Mouse (Mus musculus) forebrain, embryonic 14.5 days (tissue): ENCODE measurements around the gene Gabrb3. TPM values are rescaled to one million over a fixed set of nuclear protein-coding genes. Genes with fewer than 3 reads are reported as not detected.
A peak's percentile ranks its signal among the peaks of the same experiment; 100 is the strongest.

Experiments used
- ATAC-seq: fragments of 200-750 bp; cut with Nextera tagmentation; 2 replicates; pipeline ENCODE4 v1.8.0; 2017; ENCODE audit warnings: mild to moderate bottlenecking, moderate library complexity
- DNase-seq: peaks from one replicate; pipeline ENCODE4 v3.0.0-alpha.2; 2015; ENCODE audit warnings: low spot score
- H3K27ac ChIP-seq: fragments of 300-500 bp; sonication (generic); 2 replicates; pipeline ENCODE4 v1.5.1; 2014; ENCODE audit warnings: low read depth, mild to moderate bottlenecking, control low read depth, low read length, moderate library complexity
- H3K27me3 ChIP-seq: fragments of 300-500 bp; sonication (generic); replicated peaks from 2 replicates; pipeline ENCODE4 v1.6.1; 2014; ENCODE audit warnings: low read length, control low read depth, mixed read lengths; ENCODE audit not compliant: control insufficient read depth, insufficient read depth
- H3K36me3 ChIP-seq: fragments of 300-500 bp; sonication (generic); 2 replicates; pipeline ENCODE4 v1.6.1; 2014; ENCODE audit warnings: low read length, control low read depth; ENCODE audit not compliant: control insufficient read depth, insufficient read depth
- H3K4me1 ChIP-seq: fragments of 300-500 bp; sonication (generic); 2 replicates; pipeline ENCODE4 v1.6.1; 2014; ENCODE audit warnings: antibody characterized with exemption, low read length, control low read depth; ENCODE audit not compliant: control insufficient read depth, insufficient read depth
- H3K4me2 ChIP-seq: fragments of 300-500 bp; sonication (generic); 2 replicates; pipeline ENCODE4 v1.6.1; 2014; ENCODE audit warnings: mild to moderate bottlenecking, control low read depth, low read length
- H3K4me3 ChIP-seq: fragments of 300-500 bp; sonication (generic); 2 replicates; pipeline ENCODE4 v1.5.1; 2014; ENCODE audit warnings: low read depth, low read length, control low read depth
- H3K9ac ChIP-seq: fragments of 300-500 bp; sonication (generic); 2 replicates; pipeline ENCODE4 v1.6.1; 2014; ENCODE audit warnings: mild to moderate bottlenecking, low read length, control low read depth, moderate library complexity
- H3K9me3 ChIP-seq: fragments of 300-500 bp; sonication (generic); replicated peaks from 2 replicates; pipeline ENCODE4 v1.6.1; 2016; ENCODE audit warnings: low read length, control low read depth, mixed read lengths; ENCODE audit not compliant: control insufficient read depth
- WGBS: fragments of 180-500 bp; shearing (Covaris S2); extraction: QIAGEN DNeasy Blood & Tissue Kit; methylation state at CpG from one replicate; pipeline ENCODE4 v1.1.7; 2014; 5-methylcytosine and 5-hydroxymethylcytosine counted together
- polyA plus RNA-seq: library from polyadenylated mRNA; unstranded; fragments of >200 nt; fragmentation: Nextera tagmentation; extraction: Ambion mirVana; gene quantifications from 2 replicates; pipeline ENCODE4 v1.2.1, GENCODE M21; 2014

The Gabrb3 gene
- polyA plus RNA-seq, 1 experiment from 2014 or later: 32.7 TPM

DNA sequence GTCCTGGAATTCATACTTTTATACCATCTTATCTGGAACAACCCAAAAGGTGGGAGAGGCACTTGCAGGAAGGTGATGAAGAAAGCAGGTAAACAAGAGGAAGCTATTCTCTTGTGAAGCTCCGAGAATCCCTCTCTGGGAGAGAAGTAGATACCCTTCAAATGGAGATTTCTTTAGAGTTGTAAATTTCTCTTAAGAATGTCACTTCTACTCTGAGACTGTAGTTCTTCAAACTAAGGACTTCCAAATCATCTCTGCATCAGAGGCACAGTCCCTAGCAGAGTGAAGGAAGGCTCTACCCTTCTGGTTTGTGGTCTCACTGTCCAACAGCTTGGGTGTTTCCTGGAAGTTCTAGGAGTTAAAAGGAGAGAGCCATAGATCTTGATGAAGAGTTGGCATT, 221.3 kb downstream of the Gabrb3 start:
- Histone ChIP-seq H3K4me3 (no peak overlapping the region), H3K9ac (no peak overlapping the region), H3K27me3 (no peaks in the 10 kb centered on the region), H3K9me3 (no peaks in the 10 kb centered on the region), H3K27ac (no peak overlapping the region), H3K4me1 (no peaks in the 10 kb centered on the region), H3K36me3 (no peaks in the 10 kb centered on the region), H3K4me2 (no peak overlapping the region)
- WGBS: 66% methylated on average over 1 of the region's 1 CpGs
- no peak for DNase-seq
- ATAC-seq: no peak

DNA sequence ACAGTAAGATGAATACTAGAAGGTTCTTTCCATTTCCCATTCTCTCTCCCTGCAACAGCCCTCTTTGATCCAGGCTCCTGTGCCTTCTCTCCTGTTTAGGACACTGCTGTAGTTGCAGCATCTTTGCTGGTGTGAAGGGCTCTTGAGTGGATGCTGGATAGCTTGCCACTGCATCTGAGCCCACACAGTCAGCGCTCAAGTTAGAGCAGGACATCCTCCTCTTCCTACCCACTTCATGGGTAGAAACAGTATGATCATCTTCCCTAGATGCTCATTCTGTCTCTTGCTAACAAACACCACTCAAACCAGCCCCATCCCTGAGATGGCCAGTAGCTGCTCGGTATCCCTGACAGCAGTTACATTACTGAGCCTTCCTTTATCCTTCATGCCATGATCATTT, 227.9 kb downstream of the Gabrb3 start:
- no peak overlapping the region for H3K9ac ChIP-seq
- no peaks in the 10 kb centered on the region for H3K9me3 ChIP-seq
- no peak overlapping the region for H3K4me2 ChIP-seq
- H3K27ac ChIP-seq: no peak overlapping the region
- H3K4me1 ChIP-seq: no peaks in the 10 kb centered on the region
- H3K27me3 ChIP-seq: no peaks in the 10 kb centered on the region
- DNase-seq (no peak), ATAC-seq (no peak)
- WGBS: 95% methylated on average over 2 of the region's 2 CpGs
- H3K4me3 ChIP-seq: no peak overlapping the region
- no peaks in the 10 kb centered on the region for H3K36me3 ChIP-seq

DNA sequence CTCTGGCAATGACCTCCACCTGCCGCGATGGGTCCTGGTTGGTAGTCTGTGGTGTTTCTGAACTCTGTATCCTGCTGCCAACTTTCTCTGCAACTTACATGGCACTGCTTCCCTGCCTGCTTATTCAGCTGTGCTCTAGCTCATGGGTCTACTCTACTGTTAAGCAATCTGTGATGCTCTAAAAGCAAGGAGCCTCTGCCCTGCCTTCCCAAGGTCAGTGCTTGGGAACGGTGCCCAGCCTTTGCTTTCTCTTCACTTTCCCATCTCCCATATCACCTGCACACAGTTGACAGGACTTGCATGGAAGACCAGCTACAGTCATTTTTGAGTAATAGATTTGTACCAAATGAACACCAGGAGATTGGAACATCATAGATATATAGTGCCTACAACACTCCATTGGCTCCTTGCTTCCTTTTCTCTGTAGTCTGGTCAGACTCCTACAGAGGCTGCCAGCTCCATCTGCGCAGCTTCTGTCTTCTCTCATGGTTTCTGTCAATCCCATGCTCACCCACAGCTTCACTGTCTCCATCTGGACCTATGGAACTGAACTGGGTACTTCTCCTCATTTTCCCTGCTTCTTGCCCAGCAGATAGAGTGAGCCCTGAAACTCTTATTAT, 228.8 kb downstream of the Gabrb3 start:
- no peak for ATAC-seq
- H3K27ac ChIP-seq: no peak overlapping the region
- no peak overlapping the region for H3K9ac ChIP-seq
- H3K27me3 ChIP-seq: no peaks in the 10 kb centered on the region
- no peak for DNase-seq
- no peaks in the 10 kb centered on the region for H3K36me3 ChIP-seq
- no peaks in the 10 kb centered on the region for H3K9me3 ChIP-seq
- H3K4me1 ChIP-seq: no peaks in the 10 kb centered on the region
- 95% methylated on average over 4 of the region's 4 CpGs for WGBS
- no peak overlapping the region for H3K4me3 ChIP-seq
- H3K4me2 ChIP-seq: no peak overlapping the region

DNA sequence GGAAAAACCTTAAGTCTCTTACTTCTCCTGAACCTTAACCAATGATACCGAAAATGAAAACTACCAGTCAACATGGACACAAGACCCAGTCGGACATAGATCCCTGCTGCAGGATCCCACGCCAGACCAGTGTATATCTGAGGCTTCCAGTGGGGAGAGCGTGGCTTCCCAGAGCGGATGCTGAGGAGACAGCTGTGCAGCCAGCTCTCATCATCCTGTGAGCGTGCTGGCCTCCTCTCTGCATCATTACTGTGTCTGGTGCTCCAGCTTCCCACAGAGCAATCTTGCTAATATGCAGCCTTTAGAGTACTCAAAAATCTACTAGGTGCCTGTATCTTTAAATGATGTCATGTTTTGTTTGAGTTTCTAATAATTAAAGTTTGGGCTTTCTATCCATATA, 257.9 kb downstream of the Gabrb3 start:
- H3K4me3 ChIP-seq: no peak overlapping the region
- no peak overlapping the region for H3K9ac ChIP-seq
- H3K4me1 ChIP-seq: no peaks in the 10 kb centered on the region
- H3K27ac ChIP-seq: no peak overlapping the region
- 83% methylated on average over 6 of the region's 6 CpGs for WGBS
- H3K9me3 ChIP-seq: no peaks in the 10 kb centered on the region
- no peaks in the 10 kb centered on the region for H3K36me3 ChIP-seq
- DNase-seq (peak; percentile 13), ATAC-seq (no peak)
- no peaks in the 10 kb centered on the region for H3K27me3 ChIP-seq
- no peak overlapping the region for H3K4me2 ChIP-seq

DNA sequence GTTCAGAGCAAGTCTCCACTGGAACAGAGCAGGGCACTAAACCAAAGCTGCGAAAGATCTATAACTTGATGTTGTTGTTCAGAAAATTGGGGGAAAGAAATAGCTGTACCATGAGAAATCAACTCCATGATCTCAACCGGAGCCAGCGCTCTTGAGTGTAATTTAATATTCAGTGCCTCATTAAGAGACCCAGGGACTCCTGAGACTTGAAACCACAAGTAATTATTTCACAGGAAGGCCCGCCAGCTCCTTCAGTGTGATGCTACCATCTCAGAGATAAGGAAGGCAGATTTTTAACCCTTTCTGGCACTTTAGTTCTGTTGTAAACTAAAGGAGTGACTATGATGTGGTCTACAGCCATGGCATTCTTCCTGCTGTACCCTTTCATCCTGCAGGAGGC, 270.3 kb downstream of the Gabrb3 start:
- H3K27me3 ChIP-seq: no peaks in the 10 kb centered on the region
- no peak for ATAC-seq
- H3K9me3 ChIP-seq: no peaks in the 10 kb centered on the region
- no peaks in the 10 kb centered on the region for H3K36me3 ChIP-seq
- H3K27ac ChIP-seq: no peak overlapping the region
- no peak for DNase-seq
- H3K4me3 ChIP-seq: no peak overlapping the region
- WGBS: 86% methylated on average over 4 of the region's 4 CpGs
- no peaks in the 10 kb centered on the region for H3K4me1 ChIP-seq
- H3K9ac ChIP-seq: no peak overlapping the region
- H3K4me2 ChIP-seq: no peak overlapping the region

DNA sequence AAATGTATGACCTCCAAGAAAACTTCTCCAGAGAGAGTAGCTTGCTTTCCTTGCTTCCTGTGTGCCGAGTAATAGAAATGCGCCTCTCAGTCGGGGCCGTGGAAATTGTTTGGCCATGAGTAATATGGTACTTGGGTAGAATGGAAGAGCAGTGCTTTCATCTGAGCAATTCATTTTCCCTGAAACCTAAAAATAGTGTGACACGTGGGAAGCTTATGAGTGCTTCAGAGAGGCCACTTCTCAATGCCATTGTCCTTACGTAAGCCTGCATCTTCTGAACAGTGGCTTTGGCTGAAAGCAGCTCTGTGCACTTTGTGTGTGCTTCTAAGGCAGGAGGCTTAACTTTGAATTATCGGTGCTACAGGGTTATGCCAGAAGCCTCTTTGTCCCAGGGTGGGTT, 280.9 kb downstream of the Gabrb3 start:
- H3K27me3 ChIP-seq: no peaks in the 10 kb centered on the region
- H3K4me3 ChIP-seq: no peak overlapping the region
- ATAC-seq: peak; percentile 42; the same call in 1 of the 2 replicates

DNA sequence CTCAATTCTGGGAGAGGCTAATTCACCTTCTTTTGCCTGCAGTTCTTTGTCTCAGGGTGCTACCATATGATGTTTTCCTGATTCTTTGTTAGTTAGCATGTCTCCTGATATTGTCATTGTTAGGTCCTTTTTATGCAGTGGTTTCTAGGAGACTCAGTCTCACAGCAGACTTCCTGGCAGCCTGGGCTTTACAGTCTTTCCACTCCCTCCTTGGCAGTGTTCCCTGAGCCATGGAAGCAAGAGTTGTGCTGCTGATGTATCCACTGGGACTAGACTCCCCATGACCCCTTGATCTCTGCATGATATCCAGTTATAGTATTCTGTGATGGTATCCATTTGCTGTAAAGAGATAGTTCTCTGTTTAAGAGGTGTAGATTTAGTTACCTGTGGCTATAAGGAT, 281.6 kb downstream of the Gabrb3 start:
- no peak overlapping the region for H3K4me2 ChIP-seq
- peak; percentile 47 for DNase-seq
- no peaks in the 10 kb centered on the region; the same call in 1 of the 2 replicates for H3K4me1 ChIP-seq
- no peak overlapping the region for H3K4me3 ChIP-seq
- ATAC-seq: peak; percentile 27; the same call in 1 of the 2 replicates
- no peak overlapping the region for H3K9ac ChIP-seq
- H3K27me3 ChIP-seq: no peaks in the 10 kb centered on the region
- H3K36me3 ChIP-seq: no peaks in the 10 kb centered on the region
- no peak overlapping the region for H3K27ac ChIP-seq
- no peaks in the 10 kb centered on the region for H3K9me3 ChIP-seq

More for the DNA sequence above, 280.9 kb downstream of the Gabrb3 start:
- H3K4me1 ChIP-seq: no peaks in the 10 kb centered on the region; the same call in 1 of the 2 replicates
- H3K9me3 ChIP-seq: no peaks in the 10 kb centered on the region
- H3K4me2 ChIP-seq: no peak overlapping the region
- 72% methylated on average over 7 of the region's 7 CpGs for whole genome bisulfite sequencing
- no peak overlapping the region for H3K9ac ChIP-seq
- peak; percentile 17 for DNase-seq
- no peak overlapping the region; the same call in 1 of the 2 replicates for H3K27ac ChIP-seq
- H3K36me3 ChIP-seq: no peaks in the 10 kb centered on the region

DNA sequence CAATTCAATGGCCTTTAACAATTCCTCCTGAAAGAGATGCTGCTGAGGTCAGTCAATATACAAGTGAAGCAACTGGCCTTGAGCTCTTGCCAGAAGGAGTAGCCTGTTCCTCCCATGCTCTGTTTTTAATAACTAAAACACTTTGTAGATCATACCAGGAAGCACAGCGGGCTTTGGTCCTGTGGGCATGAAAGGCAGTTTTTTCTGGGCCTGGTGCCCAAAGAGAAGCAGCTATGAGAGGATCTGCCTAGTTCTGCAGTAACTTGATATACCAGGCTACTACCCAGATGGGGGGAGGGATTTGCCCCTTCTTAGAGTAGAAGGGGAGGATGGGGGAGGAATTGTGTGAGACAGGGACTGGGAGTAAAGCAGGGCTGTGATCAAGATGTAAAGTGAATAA, 284.1 kb downstream of the Gabrb3 start:
- Histone ChIP-seq H3K9me3 (no peaks in the 10 kb centered on the region), H3K9ac (no peak overlapping the region), H3K4me3 (no peak overlapping the region), H3K27ac (no peak overlapping the region), H3K27me3 (no peaks in the 10 kb centered on the region), H3K4me1 (peaks cover 3% of the 10 kb centered on the region; the same call in 1 of the 2 replicates), H3K36me3 (no peaks in the 10 kb centered on the region), H3K4me2 (no peak overlapping the region)
- ATAC-seq (no peak; the same call in 1 of the 2 replicates), DNase-seq (peak; percentile 57)
- 44% methylated on average over 1 of the region's 1 CpGs for WGBS

DNA sequence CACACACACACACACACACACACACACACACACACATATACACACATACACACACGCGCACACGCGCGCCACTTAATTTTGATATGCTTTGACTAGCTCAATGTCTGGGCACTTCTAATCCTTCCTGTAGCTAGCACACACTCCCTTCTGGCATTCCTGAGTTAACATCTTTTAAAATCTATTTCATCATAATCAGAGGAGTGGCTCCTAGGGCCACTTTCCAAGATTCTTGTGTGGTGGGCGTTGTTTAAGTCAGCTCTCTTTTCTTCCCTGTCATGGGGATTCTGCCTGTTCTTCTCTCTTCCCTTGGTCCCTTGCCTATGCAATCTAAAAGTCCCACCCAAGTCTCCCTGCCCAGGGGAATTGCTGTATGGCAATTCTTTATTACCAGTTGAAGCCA, 286.6 kb downstream of the Gabrb3 start:
- Histone ChIP-seq H3K36me3 (no peaks in the 10 kb centered on the region), H3K9me3 (no peaks in the 10 kb centered on the region), H3K27ac (no peak overlapping the region), H3K4me3 (no peak overlapping the region), H3K4me1 (peaks cover 3% of the 10 kb centered on the region; the same call in 1 of the 2 replicates), H3K4me2 (no peak overlapping the region), H3K27me3 (no peaks in the 10 kb centered on the region), H3K9ac (no peak overlapping the region)
- ATAC-seq (no peak; the same call in 1 of the 2 replicates), DNase-seq (no peak)
- 92% methylated on average over 6 of the region's 6 CpGs for WGBS
